Mouse (Mus musculus) liver, embryonic 15.5 days (tissue): ENCODE data around the gene Arglu1. TPM values are rescaled to one million over a fixed set of nuclear protein-coding genes. Genes with fewer than 3 reads are reported as not detected.

ENCODE experiments used
- ATAC-seq: fragments of 200-750 bp; cut with Nextera tagmentation; 2 replicates; pipeline ENCODE4 v1.8.0; 2017; ENCODE audit warnings: moderate number of reproducible peaks, mild to moderate bottlenecking, moderate library complexity; ENCODE audit not compliant: insufficient read depth
- H3K27ac ChIP-seq: fragments of 300-500 bp; sonication (generic); replicated peaks from 2 replicates; pipeline ENCODE4 v1.5.1; 2015; ENCODE audit warnings: mild to moderate bottlenecking, inconsistent platforms
- H3K27me3 ChIP-seq: fragments of 300-500 bp; sonication (generic); 2 replicates; pipeline ENCODE4 v1.6.1; 2015; ENCODE audit warnings: mild to moderate bottlenecking, inconsistent platforms
- H3K36me3 ChIP-seq: fragments of 300-500 bp; sonication (generic); replicated peaks from 2 replicates; pipeline ENCODE4 v1.6.1; 2015; ENCODE audit warnings: moderate library complexity, mild to moderate bottlenecking, inconsistent platforms
- H3K4me1 ChIP-seq: fragments of 300-500 bp; sonication (generic); replicated peaks from 2 replicates; pipeline ENCODE4 v1.6.1; 2015; ENCODE audit warnings: inconsistent platforms
- H3K4me2 ChIP-seq: fragments of 300-500 bp; sonication (generic); 2 replicates; pipeline ENCODE4 v1.6.1; 2015; ENCODE audit warnings: moderate library complexity, mild to moderate bottlenecking, inconsistent platforms
- H3K4me3 ChIP-seq: fragments of 300-500 bp; sonication (generic); replicated peaks from 2 replicates; pipeline ENCODE4 v1.5.1; 2015; ENCODE audit warnings: mild to moderate bottlenecking, inconsistent platforms
- H3K9ac ChIP-seq: fragments of 300-500 bp; sonication (generic); 2 replicates; pipeline ENCODE4 v1.6.1; 2015; ENCODE audit warnings: moderate library complexity, mild to moderate bottlenecking, inconsistent platforms
- H3K9me3 ChIP-seq: fragments of 300-500 bp; sonication (generic); replicated peaks from 2 replicates; pipeline ENCODE4 v1.6.1; 2016; ENCODE audit warnings: inconsistent platforms
- WGBS: fragments of 180-500 bp; shearing (Covaris S2); methylation state at CpG from one replicate; pipeline ENCODE4 v1.1.7; 2015; ENCODE audit warnings: mixed read lengths; ENCODE audit not compliant: insufficient replicate concordance; 5-methylcytosine and 5-hydroxymethylcytosine counted together
- polyA plus RNA-seq: library from polyadenylated mRNA; unstranded; fragments of >200 nt; fragmentation: Nextera tagmentation; extraction: Ambion mirVana; gene quantifications from 2 replicates; pipeline ENCODE4 v1.2.1, GENCODE M21; 2015

Arglu1 gene
- polyA plus RNA-seq, 1 experiment from 2014 or later = 34.6 TPM

DNA sequence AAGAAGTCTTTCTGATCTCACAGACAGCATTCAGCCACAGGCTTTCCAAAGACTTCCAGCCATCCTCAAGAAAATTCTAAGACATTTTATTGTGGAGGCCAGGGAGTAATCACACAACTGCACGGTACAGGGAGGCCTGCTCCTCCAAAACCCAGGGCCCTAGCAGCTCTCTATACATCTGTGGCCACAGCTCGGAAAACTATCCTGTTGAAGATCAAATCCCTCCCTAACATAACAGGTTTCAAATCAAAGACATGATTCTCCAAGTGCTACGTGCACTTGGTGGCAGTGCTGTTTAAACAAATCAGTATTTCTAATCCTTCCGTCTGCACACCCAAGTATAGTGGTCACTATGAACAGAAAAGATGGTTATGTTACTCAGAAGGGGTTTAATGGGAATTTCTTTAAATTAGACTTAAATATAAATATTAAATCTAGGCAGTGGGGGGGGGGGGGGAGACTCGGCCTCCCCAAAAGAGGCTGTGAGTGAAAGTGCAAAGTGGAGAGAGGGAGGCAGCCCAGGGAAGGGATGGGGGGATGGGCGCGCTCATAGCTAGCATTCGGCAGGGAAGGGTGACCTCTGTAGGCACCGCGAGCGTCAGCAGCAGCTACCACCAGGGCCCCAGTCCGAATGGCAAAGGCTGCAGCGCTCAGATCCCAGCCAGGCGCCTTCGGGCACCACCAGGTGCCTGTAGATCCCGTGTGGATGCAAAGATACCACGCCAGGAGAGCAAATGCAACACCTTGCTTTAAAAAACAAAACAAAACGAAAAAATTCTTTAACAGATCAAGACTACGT, 31.7 kb downstream of the Arglu1 start:
- WGBS = 13% methylated on average over 19 of the region's 19 CpGs
- Histone ChIP-seq H3K4me2 (peak overlapping the region; percentile 80), H3K4me1 (peaks cover 29% of the 10 kb centered on the region), H3K36me3 (peaks cover 1% of the 10 kb centered on the region; the same call in 1 of the 2 replicates), H3K9me3 (no peaks in the 10 kb centered on the region), H3K4me3 (0 out of 2 replicates have a peak overlapping the region, but pooled peaks have one; percentile 18), H3K27me3 (peaks cover 54% of the 10 kb centered on the region), H3K27ac (no peak overlapping the region), H3K9ac (no peak overlapping the region)
- ATAC-seq = no peak

DNA sequence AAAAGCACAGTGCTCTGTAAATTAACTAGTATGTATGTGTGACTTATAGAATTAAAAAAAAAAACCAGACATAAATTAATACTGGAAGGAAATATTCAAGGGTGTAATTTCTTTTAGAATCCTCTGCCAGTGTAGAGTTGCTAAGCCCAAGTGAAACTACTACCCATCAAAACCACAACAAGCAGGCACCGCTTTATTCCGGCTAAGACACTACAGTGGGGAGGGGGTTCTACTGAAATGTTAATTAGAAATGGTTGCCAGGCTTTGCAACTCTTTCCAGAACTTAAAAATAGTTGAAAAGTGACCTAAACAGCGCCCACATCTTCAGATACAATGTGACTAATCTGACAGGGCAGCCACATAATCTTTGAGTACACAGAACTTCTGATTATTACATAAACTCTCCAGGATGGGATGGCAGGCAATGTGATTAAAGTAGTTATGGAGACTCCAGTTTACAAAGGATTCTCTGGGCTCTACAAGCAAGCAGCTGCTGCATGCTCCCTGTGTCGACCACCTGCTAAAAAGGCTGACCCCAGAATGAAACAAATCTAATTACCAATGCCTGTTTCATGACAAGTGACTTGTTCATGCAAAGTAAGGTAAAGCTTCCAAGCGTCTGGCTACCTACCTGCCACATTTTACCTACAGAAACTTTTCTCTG, 32.5 kb downstream of the Arglu1 start:
- Histone ChIP-seq H3K36me3 (no peaks in the 10 kb centered on the region), H3K9me3 (no peaks in the 10 kb centered on the region), H3K27me3 (peaks cover 54% of the 10 kb centered on the region), H3K4me2 (no peak overlapping the region), H3K4me1 (peaks cover 29% of the 10 kb centered on the region), H3K27ac (no peak overlapping the region), H3K4me3 (no peak overlapping the region), H3K9ac (no peak overlapping the region)
- 60% methylated on average over 5 of the region's 5 CpGs for WGBS
- ATAC-seq = no peak

DNA sequence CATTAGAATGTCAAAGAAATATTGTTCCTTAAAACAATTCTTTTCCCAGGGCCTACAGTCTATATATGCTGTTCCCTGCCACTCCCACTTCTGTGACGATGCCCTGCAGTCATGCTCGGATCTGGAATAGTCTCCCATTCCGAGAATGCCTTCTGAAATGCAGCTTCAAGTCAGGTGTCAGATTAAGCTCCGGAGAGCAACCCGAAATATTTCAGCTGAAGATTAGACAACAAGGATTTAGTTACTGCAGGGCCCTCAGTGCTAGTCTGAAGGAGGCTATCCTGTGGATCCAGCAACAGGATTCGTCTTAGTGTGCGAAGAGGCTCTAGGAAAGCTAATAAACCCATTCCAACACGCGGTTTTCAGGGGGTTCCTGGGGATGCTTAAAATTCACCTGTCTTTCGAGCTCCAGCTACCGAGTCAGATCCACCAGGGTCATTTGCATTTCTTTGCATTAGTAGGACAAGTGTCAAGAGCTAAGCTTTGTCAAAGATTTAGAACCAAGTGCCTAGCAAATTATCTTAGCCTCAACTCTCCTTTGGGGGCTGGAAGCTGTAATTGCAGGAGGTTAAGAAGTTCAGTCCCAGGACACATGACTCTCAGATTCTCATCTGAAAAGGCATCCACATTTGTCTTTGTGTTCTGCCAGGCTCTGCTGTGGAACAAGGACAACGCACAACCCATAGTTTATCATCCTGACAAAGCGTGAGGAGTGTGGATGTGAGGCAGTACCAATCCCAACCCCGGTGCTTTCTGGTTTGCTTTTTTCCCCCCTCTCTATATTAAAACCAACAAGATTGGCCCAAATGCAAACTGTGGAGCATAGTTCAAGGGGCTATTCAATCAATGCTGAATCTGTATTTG, 33.5 kb downstream of the Arglu1 start:
- Histone ChIP-seq H3K4me3 (no peak overlapping the region), H3K27ac (no peak overlapping the region), H3K27me3 (peaks cover 54% of the 10 kb centered on the region), H3K4me2 (no peak overlapping the region), H3K9ac (no peak overlapping the region), H3K36me3 (no peaks in the 10 kb centered on the region), H3K9me3 (no peaks in the 10 kb centered on the region), H3K4me1 (peaks cover 25% of the 10 kb centered on the region)
- WGBS = 52% methylated on average over 14 of the region's 14 CpGs
- ATAC-seq = no peak

DNA sequence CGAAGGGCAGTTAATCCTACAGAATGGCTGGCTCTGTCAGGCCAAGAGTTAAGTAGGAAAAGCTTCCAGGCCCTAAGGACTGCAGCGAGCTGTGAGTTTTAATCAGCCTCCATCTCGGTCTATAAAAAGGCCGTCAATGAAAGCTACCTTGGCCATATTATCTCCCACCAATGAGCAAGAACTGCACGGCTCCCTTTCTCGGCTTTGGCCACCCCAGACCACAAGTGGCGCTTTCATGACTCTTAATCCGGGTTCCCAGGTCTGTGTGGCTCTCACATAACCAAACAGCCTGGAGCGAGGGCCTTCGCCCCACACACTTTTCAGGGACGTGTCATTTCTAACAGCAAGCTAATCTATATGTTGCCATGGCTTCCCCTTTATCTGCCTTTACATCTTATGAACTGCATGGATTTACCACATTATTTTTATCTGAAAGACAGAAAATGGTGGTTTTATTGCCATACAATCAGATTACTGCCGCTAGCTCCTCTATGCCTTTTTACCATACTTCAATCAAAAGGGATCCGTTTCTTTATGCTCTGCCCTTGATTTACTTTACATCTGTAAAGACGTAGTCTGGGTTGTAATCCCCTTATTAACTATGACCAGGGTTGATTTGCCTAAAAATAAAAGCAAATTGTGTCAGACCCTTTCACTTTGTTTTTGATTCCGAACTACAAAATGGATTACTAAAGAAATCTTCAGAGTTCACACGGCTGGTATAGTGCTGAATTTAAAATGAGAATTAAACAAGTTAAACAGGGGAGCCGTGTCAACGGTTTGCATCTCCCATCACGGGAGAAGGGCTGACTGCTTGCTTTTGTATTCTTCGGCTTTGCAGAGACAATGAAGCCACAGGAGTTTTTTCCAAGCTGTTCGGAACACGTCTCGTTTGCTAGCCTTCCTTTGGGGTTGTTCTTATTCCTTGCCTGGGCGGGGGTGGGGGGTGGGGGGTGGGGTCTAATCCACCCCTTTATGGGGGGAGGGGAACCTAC, 34.7 kb downstream of the Arglu1 start:
- H3K9ac ChIP-seq = no peak overlapping the region
- WGBS = 56% methylated on average over 24 of the region's 24 CpGs
- no peak overlapping the region for H3K4me3 ChIP-seq
- no peaks in the 10 kb centered on the region for H3K36me3 ChIP-seq
- no peak for ATAC-seq
- H3K4me1 ChIP-seq = peaks cover 14% of the 10 kb centered on the region
- H3K9me3 ChIP-seq = no peaks in the 10 kb centered on the region
- peaks cover 42% of the 10 kb centered on the region for H3K27me3 ChIP-seq
- H3K4me2 ChIP-seq = no peak overlapping the region
- no peak overlapping the region for H3K27ac ChIP-seq

DNA sequence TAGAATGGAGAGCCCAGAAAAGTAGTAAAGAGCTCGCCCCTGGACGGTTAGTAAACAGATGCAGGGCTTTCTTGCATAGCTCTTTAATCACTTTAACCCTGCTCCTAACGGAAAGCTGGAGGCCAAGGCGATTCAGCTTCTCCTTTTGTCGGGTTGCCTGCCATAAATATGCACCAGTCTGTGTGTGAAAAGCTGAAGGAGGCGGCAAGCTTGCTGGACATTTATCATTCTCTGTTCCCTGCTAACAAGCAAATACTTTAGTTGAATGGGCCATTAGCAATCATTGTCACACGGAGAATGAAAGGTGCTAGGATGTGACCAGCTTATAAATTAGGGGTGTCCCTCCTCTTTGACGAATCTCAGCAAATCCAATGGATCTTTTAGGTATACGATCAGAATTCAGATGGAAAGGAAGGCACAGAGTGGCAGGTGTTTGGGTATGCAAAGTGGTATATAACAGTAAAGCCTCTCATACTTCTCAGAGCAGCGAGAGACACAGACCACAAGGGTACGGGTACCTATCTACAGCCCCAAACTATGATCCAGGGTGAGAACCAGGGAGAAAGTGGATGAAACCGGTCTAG, 36.3 kb downstream of the Arglu1 start:
- H3K9ac ChIP-seq = no peak overlapping the region
- WGBS = 37% methylated on average over 12 of the region's 12 CpGs
- H3K27me3 ChIP-seq = peaks cover 26% of the 10 kb centered on the region
- H3K4me1 ChIP-seq = no peaks in the 10 kb centered on the region
- H3K27ac ChIP-seq = no peak overlapping the region
- H3K36me3 ChIP-seq = no peaks in the 10 kb centered on the region
- no peak overlapping the region for H3K4me3 ChIP-seq
- no peak for ATAC-seq
- H3K9me3 ChIP-seq = no peaks in the 10 kb centered on the region
- no peak overlapping the region for H3K4me2 ChIP-seq

DNA sequence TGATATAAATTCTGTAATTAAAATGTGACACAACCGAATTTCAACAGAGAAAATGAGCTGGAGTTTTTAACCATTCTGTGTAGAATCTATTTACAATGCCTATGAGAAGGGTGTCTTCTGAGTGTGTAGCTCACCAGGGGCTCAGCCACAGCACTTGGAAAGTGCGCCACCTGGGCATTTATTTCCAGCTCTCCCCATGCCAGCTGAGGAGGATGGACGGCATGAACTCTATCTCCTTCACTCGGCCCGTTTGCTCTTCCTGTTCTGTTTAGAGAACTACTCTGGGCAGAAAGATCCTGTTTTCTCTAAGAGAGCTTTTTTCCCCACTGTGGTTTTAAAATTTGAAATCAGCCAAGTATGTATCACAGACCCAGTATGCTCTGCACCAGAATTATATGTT, 37.0 kb downstream of the Arglu1 start:
- Histone ChIP-seq H3K9me3 (no peaks in the 10 kb centered on the region), H3K27ac (no peak overlapping the region), H3K4me2 (no peak overlapping the region), H3K9ac (no peak overlapping the region), H3K36me3 (no peaks in the 10 kb centered on the region), H3K4me1 (no peaks in the 10 kb centered on the region), H3K27me3 (peaks cover 19% of the 10 kb centered on the region), H3K4me3 (no peak overlapping the region)
- no peak for ATAC-seq
- WGBS = 23% methylated on average over 5 of the region's 5 CpGs

DNA sequence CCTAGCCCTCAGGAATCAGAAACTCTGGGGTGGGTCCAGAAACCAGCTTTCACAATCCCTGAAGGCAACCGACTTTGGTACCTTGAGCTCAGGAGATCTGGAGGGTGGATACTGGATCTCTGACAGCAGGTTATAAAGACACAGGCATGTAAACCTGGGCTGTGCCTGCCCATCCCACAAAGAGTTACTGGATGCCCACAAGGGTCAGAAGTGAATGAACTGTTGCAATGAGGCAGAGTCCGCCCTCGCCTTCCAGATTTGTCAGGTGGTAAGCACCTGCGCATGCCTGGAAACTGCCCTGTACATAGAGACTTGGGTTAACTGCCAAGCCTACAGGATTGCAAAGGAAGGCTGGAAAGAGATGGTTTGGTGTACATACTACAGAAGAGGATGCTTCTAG, 37.9 kb downstream of the Arglu1 start:
- 78% methylated on average over 4 of the region's 4 CpGs for WGBS
- H3K4me1 ChIP-seq = no peaks in the 10 kb centered on the region
- H3K4me2 ChIP-seq = no peak overlapping the region
- H3K27me3 ChIP-seq = peaks cover 10% of the 10 kb centered on the region
- H3K9ac ChIP-seq = no peak overlapping the region
- no peaks in the 10 kb centered on the region for H3K9me3 ChIP-seq
- no peak overlapping the region for H3K4me3 ChIP-seq
- ATAC-seq = no peak
- no peak overlapping the region for H3K27ac ChIP-seq
- no peaks in the 10 kb centered on the region for H3K36me3 ChIP-seq

DNA sequence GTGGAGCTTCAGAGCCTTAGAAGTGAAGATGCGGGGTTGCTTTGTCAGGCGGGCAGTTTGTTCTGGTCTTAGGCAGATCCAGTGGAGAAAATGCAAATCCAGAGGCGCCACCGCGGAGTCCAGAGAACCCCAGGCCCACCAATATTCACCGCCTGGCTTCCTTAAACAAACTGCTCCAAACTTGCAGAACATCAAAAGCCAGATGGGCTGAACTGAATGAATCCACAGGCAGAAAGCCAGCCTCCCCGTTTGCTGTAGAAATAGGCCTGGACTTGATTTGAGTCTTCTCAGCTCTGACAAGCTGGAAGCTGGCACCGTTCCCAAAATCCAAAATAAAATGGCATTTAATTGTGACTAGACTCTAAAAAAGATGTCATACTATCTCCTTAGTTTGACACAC, 40.4 kb downstream of the Arglu1 start:
- ATAC-seq = no peak
- Histone ChIP-seq H3K36me3 (no peaks in the 10 kb centered on the region), H3K4me1 (no peaks in the 10 kb centered on the region), H3K4me2 (no peak overlapping the region), H3K9ac (no peak overlapping the region), H3K4me3 (no peak overlapping the region), H3K9me3 (no peaks in the 10 kb centered on the region), H3K27me3 (no peaks in the 10 kb centered on the region; the same call in 1 of the 2 replicates), H3K27ac (no peak overlapping the region)
- WGBS = 66% methylated on average over 8 of the region's 8 CpGs

DNA sequence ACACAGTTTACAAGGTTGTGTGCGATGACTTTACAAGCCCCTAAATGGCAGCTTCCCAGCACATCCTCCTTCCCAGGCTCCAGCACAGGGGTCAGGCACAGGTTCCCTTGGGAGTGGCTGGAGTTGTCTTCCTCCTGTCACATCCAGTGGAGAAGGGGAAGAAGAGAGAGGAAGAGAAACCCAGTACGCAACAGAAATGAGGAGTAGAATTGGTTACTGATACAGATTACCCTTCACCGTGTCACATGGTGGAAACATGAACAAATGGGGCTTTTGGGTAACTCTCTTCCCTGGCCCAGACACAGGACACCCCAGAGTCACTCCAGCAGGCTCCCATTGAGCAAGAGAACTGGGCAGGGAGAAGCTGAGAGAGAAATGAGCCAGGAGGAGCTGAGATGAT, 40.8 kb downstream of the Arglu1 start:
- H3K9me3 ChIP-seq = no peaks in the 10 kb centered on the region
- no peak overlapping the region for H3K4me3 ChIP-seq
- WGBS = 72% methylated on average over 3 of the region's 3 CpGs
- H3K4me1 ChIP-seq = no peaks in the 10 kb centered on the region
- H3K9ac ChIP-seq = no peak overlapping the region
- no peak overlapping the region for H3K4me2 ChIP-seq
- no peaks in the 10 kb centered on the region for H3K36me3 ChIP-seq
- no peak overlapping the region for H3K27ac ChIP-seq
- no peaks in the 10 kb centered on the region for H3K27me3 ChIP-seq
- ATAC-seq = no peak

DNA sequence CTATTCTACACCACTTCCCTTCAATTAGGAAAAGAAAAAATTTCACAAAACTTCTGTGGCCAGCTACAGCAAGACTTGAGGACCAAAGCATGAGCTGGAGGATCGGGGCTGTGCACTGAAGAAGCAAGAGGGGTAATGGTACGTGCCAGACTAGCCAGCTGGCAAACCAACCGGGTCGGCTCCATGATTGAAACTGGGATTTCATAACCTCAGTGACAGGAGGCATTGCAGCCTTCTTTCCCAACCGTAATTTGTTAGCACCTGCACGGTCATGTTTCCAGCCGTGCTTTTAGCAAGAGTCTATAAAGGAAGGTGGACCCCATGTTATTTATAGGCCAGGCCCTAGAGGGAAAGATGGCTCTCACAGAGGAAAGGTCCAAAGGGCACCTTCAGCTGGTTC, 41.6 kb downstream of the Arglu1 start:
- no peak overlapping the region for H3K4me2 ChIP-seq
- H3K4me1 ChIP-seq = no peaks in the 10 kb centered on the region
- H3K4me3 ChIP-seq = no peak overlapping the region
- no peaks in the 10 kb centered on the region for H3K9me3 ChIP-seq
- no peak for ATAC-seq
- no peak overlapping the region for H3K27ac ChIP-seq
- H3K36me3 ChIP-seq = no peaks in the 10 kb centered on the region
- no peaks in the 10 kb centered on the region for H3K27me3 ChIP-seq
- 64% methylated on average over 7 of the region's 7 CpGs for WGBS
- no peak overlapping the region for H3K9ac ChIP-seq
